Mouse (Mus musculus) midbrain, embryonic 15.5 days (tissue): Measurements from ENCODE around the gene Kcnc4. TPM values are rescaled to one million over a fixed set of nuclear protein-coding genes. Genes with fewer than 3 reads are reported as not detected.

Experiments used
- ATAC-seq: fragments of 200-750 bp; cut with Nextera tagmentation; replicated peaks from 2 replicates; pipeline ENCODE4 v1.8.0; 2017; ENCODE audit warnings: moderate TSS enrichment
- H3K27ac ChIP-seq: fragments of 300-500 bp; sonication (generic); 2 replicates; pipeline ENCODE4 v1.5.1; 2015; ENCODE audit warnings: mild to moderate bottlenecking, inconsistent platforms
- H3K27me3 ChIP-seq: fragments of 300-500 bp; sonication (generic); replicated peaks from 2 replicates; pipeline ENCODE4 v1.6.1; 2015; ENCODE audit warnings: inconsistent platforms
- H3K36me3 ChIP-seq: fragments of 300-500 bp; sonication (generic); replicated peaks from 2 replicates; pipeline ENCODE4 v1.6.1; 2015; ENCODE audit warnings: inconsistent platforms
- H3K4me1 ChIP-seq: fragments of 300-500 bp; sonication (generic); 2 replicates; pipeline ENCODE4 v1.6.1; 2015; ENCODE audit warnings: inconsistent platforms
- H3K4me2 ChIP-seq: fragments of 300-500 bp; sonication (generic); 2 replicates; pipeline ENCODE4 v1.6.1; 2015; ENCODE audit warnings: inconsistent platforms, mild to moderate bottlenecking, moderate library complexity
- H3K4me3 ChIP-seq: fragments of 300-500 bp; sonication (generic); 2 replicates; pipeline ENCODE4 v1.5.1; 2015; ENCODE audit warnings: mild to moderate bottlenecking, inconsistent platforms
- H3K9ac ChIP-seq: fragments of 300-500 bp; sonication (generic); 2 replicates; pipeline ENCODE4 v1.6.1; 2015; ENCODE audit warnings: mild to moderate bottlenecking, inconsistent platforms
- H3K9me3 ChIP-seq: fragments of 300-500 bp; sonication (generic); 2 replicates; pipeline ENCODE4 v1.6.1; 2016; ENCODE audit warnings: inconsistent platforms
- WGBS: fragments of 180-500 bp; shearing (Covaris S2); methylation state at CpG from one replicate; pipeline ENCODE4 v1.1.7; 2015; ENCODE audit warnings: mixed read lengths; 5-methylcytosine and 5-hydroxymethylcytosine counted together
- polyA plus RNA-seq: library from polyadenylated mRNA; unstranded; fragments of >200 nt; fragmentation: Nextera tagmentation; extraction: Ambion mirVana; gene quantifications from 2 replicates; pipeline ENCODE4 v1.2.1, GENCODE M21; 2015

The Kcnc4 gene
- polyA plus RNA-seq, 1 experiment from 2014 or later: 9.1 TPM

- H3K27ac ChIP-seq: peak overlapping the region; percentile 85; the same call in 1 of the 2 replicates
- no peaks in the 10 kb centered on the region for H3K36me3 ChIP-seq
- no peak overlapping the region for H3K4me2 ChIP-seq
- H3K9me3 ChIP-seq: no peaks in the 10 kb centered on the region
- no peaks in the 10 kb centered on the region for H3K27me3 ChIP-seq
- ATAC-seq: no peak; the same call in 1 of the 2 replicates
- H3K4me1 ChIP-seq: peaks cover 27% of the 10 kb centered on the region
- 28% methylated on average over 2 of the region's 2 CpGs for WGBS
- no peak overlapping the region for H3K9ac ChIP-seq
- H3K4me3 ChIP-seq: no peak overlapping the region
These were observed 46.3 kb downstream of the Kcnc4 start for GRCm38 (mm10) chr3:107413093-107413492.

GRCm38 (mm10) chr3:107412509-107412908, 46.8 kb downstream of the Kcnc4 start:
- Histone ChIP-seq H3K9me3 (no peaks in the 10 kb centered on the region), H3K36me3 (no peaks in the 10 kb centered on the region), H3K9ac (no peak overlapping the region), H3K27ac (peak overlapping the region; percentile 85), H3K4me1 (peaks cover 27% of the 10 kb centered on the region), H3K4me2 (no peak overlapping the region), H3K4me3 (no peak overlapping the region), H3K27me3 (no peaks in the 10 kb centered on the region)
- ATAC-seq: peak; percentile 48
- WGBS: 50% methylated on average over 8 of the region's 8 CpGs

DNA sequence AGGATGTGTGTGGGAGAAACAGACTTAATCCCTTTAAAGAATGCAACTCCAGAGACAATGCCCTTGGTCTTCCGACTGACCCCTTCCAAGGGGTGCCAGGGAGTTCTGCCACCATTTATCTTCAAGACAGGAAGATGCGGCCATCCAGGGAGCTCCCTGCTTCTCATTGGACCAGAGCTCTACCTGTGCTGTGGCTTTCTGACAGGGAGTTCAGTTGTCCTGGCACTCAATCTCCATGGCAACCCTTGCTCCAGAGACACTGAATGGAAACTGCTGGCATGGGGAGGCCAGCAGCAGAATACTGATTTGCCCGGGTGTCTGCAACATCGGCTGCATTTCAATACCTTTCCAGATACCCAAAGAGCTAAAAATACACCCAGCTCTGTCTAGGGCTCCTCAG, 47.7 kb downstream of the Kcnc4 start:
- Histone ChIP-seq H3K9me3 (no peaks in the 10 kb centered on the region), H3K27ac (peak overlapping the region; percentile 85), H3K27me3 (no peaks in the 10 kb centered on the region), H3K4me1 (peaks cover 27% of the 10 kb centered on the region), H3K4me3 (no peak overlapping the region), H3K4me2 (peak overlapping the region; percentile 7; the same call in 1 of the 2 replicates), H3K36me3 (no peaks in the 10 kb centered on the region), H3K9ac (no peak overlapping the region)
- WGBS: 6% methylated on average over 4 of the region's 4 CpGs
- peak; percentile 94 for ATAC-seq

DNA sequence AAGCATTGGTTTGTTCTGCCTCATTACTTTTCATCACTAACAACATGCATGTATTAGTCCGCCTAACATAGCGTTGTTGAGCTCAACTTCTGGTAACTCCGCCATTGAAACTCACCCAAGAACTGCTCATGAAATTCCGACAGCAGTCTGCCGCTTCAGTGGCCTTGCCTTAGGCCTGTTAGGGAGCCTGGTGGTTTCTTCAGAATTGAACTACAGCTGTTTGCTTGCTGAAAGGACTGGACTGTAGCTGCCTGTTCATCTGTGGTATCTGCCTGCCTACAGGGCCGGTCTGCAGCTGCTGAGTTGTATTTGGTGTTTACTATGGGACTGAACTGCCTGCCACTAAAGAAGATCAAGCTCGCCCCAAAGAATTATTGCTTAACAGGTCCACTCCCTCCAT, 58.0 kb downstream of the Kcnc4 start:
- no peaks in the 10 kb centered on the region for H3K36me3 ChIP-seq
- H3K27me3 ChIP-seq: no peaks in the 10 kb centered on the region
- no peaks in the 10 kb centered on the region for H3K4me1 ChIP-seq
- H3K9me3 ChIP-seq: no peaks in the 10 kb centered on the region
- no peak overlapping the region for H3K9ac ChIP-seq
- no peak overlapping the region for H3K4me2 ChIP-seq
- H3K27ac ChIP-seq: no peak overlapping the region
- 92% methylated on average over 7 of the region's 7 CpGs for WGBS
- no peak for ATAC-seq
- H3K4me3 ChIP-seq: no peak overlapping the region

- 91% methylated on average over 5 of the region's 5 CpGs for WGBS
- no peaks in the 10 kb centered on the region for H3K27me3 ChIP-seq
- H3K9me3 ChIP-seq: no peaks in the 10 kb centered on the region
- no peak for ATAC-seq
- H3K36me3 ChIP-seq: no peaks in the 10 kb centered on the region
- no peaks in the 10 kb centered on the region for H3K4me1 ChIP-seq
- H3K27ac ChIP-seq: no peak overlapping the region
- H3K9ac ChIP-seq: no peak overlapping the region
- H3K4me3 ChIP-seq: no peak overlapping the region
- H3K4me2 ChIP-seq: no peak overlapping the region
These were observed 59.2 kb downstream of the Kcnc4 start for GRCm38 (mm10) chr3:107399991-107400640.

DNA sequence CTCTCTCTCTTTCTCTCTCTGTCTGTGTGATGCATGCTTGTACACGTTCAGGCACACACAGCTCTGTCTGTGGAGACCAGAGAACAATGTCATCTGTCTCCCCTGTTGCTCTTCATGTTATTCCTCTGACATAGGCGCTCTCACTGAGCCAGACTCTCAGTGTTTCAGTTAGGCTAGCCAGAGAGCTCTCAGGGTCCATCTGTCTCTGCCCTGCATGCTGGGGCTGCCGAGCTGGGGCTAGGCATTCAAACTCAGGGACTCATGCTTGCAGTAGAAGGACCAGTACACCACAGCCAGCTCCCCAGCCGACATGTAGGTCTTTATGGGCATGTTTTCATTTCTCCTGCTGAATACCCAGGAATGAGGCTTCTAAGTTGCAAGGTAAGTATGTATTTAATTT, 68.2 kb downstream of the Kcnc4 start:
- 69% methylated on average over 4 of the region's 4 CpGs for WGBS
- Histone ChIP-seq H3K36me3 (no peaks in the 10 kb centered on the region), H3K27me3 (0 out of 2 replicates have a peak, but pooled peaks cover 4% of the 10 kb centered on the region), H3K27ac (no peak overlapping the region), H3K9me3 (no peaks in the 10 kb centered on the region), H3K4me1 (no peaks in the 10 kb centered on the region), H3K4me3 (no peak overlapping the region), H3K9ac (no peak overlapping the region), H3K4me2 (no peak overlapping the region)
- ATAC-seq: no peak

Other genes with a start within 250 kb of the Kcnc4 start
- gene Cym, start 237.8 kb downstream of the Kcnc4 start, polyA plus RNA-seq: 0.27 TPM in 1 of 2 replicates, not detected in the other
- gene A630076J17Rik, start 228.9 kb downstream of the Kcnc4 start, polyA plus RNA-seq: not detected in 2 replicates
- 0.08 and 0.10 TPM in 2 replicates for gene Prok1, start 219.8 kb downstream of the Kcnc4 start, polyA plus RNA-seq
- 177 and 189 TPM in 2 replicates for gene Lamtor5, start 180.7 kb downstream of the Kcnc4 start, polyA plus RNA-seq
- 2.3 and 2.8 TPM in 2 replicates for gene Slc16a4, start 168.3 kb downstream of the Kcnc4 start, polyA plus RNA-seq
- 6.8 TPM in 2 replicates for gene Rbm15, start 125.9 kb downstream of the Kcnc4 start, polyA plus RNA-seq
- gene Slc6a17, start 58.5 kb upstream of the Kcnc4 start, polyA plus RNA-seq: 16.6 and 19.2 TPM in 2 replicates
- gene Ubl4b, start 95.5 kb upstream of the Kcnc4 start, polyA plus RNA-seq: not detected in 2 replicates
- 1.0 and 1.2 TPM in 2 replicates for gene Alx3, start 135.5 kb upstream of the Kcnc4 start, polyA plus RNA-seq
- not detected in 2 replicates for gene Gm10961, start 171.8 kb upstream of the Kcnc4 start, polyA plus RNA-seq
- 178 and 182 TPM in 2 replicates for gene Strip1, start 172.1 kb upstream of the Kcnc4 start, polyA plus RNA-seq
- gene Ahcyl1, start 237.0 kb upstream of the Kcnc4 start, polyA plus RNA-seq: 115 and 117 TPM in 2 replicates